Mouse (Mus musculus) heart, adult 9 months (tissue): Measurements from ENCODE around the gene Tsc22d4.

Experiments
- DNase-seq, 2 experiments: peaks; one replicate each; pipeline ENCODE4 v3.0.0; 2022; ENCODE audit warnings: low spot score in 2 of 2

Gene Tsc22d4

GRCm38 (mm10) chr5:137788946-137789531, 43.5 kb downstream of the Tsc22d4 start:
- DNase-seq = no peak

- DNase-seq = no peak
Observed at GRCm38 (mm10) chr5:137791553-137791952, 46.0 kb downstream of the Tsc22d4 start.

DNA sequence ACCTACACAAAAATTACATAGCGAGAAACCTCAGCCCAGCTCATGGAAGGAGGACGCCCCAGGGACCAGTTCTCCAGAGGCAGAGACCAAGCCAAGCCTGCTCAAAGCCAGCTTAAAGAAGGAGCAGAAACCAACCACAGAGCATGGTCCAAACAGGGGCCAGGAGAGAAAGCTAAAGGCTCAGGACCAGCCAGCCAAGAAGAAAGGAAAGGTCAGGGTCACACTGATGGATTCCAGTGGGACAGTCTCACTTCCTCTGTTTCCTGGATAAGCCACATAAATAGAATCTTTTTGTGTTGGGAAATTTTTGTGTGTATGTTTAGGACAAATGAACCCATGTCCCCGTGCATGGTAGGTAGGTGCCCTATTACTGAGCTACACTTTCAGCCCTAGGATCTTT, 51.1 kb downstream of the Tsc22d4 start:
- no peak for DNase-seq

DNA sequence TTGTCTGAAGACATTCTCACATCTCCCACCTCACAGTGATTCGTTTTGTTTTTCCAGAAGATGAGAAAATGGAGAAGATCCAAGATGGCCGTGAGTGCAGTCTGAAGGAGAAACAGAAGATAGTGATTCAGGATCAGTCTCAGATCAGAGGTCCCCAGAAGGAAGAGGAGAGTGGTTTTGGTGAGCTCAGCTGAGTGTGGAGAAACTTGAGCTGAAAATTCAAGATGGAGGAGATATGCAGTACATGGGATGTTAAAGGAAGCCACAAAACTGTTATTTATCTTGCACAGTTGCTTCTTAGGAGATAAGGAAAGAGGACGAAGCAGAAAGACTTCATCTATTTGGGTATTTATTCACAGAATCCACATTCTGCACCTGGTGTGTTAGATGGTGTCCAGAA, 55.4 kb downstream of the Tsc22d4 start:
- no peak for DNase-seq

DNA sequence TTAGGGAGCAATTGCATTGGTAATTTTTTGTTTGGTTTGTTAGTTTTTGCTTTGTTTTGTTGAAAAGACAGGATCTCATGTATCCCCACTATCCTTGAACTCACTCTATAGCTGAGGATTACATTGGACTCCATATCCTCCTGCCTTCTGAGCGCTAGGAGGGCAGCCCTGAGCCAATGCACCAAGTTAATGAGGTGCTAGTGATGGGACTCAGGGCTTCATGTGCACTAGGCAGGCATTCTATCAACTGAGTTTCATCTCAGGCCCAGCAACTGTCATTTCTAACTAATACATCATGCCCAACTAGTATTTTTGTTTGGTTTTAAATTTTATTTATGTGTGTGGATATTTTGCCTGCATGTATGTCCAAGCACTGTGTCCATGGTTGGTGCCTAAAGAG, 60.6 kb downstream of the Tsc22d4 start:
- DNase-seq = no peak

DNA sequence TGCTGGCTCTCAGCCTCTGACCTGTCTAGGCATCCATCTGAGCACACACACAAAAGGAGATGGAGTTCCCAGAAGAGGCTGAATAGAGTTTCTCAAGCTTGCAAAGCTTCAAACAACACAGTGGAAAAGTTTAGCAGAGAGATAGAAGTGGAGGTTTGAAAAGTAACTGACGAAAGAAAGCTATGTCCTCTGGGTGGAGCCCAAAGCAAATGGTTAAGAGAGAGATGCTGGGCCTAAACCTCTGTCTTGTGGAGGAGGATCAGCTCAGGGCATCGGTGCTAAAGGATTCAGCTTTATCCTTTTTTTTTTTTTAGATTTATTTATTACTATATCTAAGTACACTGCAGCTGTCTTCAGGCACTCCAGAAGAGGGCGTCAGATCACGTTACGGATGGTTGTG, 62.8 kb downstream of the Tsc22d4 start:
- DNase-seq = no peak

- DNase-seq = no peak
Observed at GRCm38 (mm10) chr5:137817466-137818222, 72.1 kb downstream of the Tsc22d4 start.
